Mouse (Mus musculus) olfactory bulb, adult 2 months (tissue): ENCODE measurements around the gene Mybl2.

ENCODE experiments used
- CTCF ChIP-seq: fragments of 200-500 bp; IDR thresholded peaks from 2 replicates; pipeline ENCODE4 v1.5.1; 2012; ENCODE audit warnings: low read depth, mild to moderate bottlenecking, low read length, moderate library complexity; ENCODE audit not compliant: insufficient read depth
- POLR2A ChIP-seq: fragments of 200-500 bp; IDR thresholded peaks from 2 replicates; pipeline ENCODE4 v1.6.1; 2012; ENCODE audit warnings: mild to moderate bottlenecking, low read depth, low read length, moderate library complexity; ENCODE audit not compliant: insufficient read depth

- TF ChIP-seq CTCF = no peak
- TF ChIP-seq POLR2A = no peak
Observed at GRCm38 (mm10) chr2:163132314-163132713, 77.8 kb downstream of the Mybl2 start.
